Mouse (Mus musculus): Measurements from ENCODE around the gene Prkci.

DNA sequence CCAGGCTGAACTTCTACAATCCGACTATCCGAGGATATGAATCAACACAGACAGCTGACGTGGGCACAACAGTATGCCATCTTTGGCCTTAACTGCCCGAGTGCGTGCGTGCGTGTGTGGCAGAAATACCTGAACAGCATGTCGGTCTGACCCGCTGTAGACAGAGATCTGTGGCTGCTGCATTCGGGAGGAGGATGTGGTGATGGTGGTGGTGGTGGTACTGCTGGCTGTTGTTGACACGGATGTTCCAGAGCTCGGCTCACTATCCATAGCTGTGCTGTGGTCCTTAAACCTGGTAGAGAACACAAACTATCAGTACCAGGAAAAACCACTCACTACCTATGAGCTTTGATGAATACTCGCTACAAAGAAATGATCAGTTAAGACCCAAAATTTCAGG, 29.9 kb upstream of the Prkci start:
- TF ChIP-seq CTCF (IDR thresholded peaks at IDR 0.05; ENCODE audit: insufficient read depth, low read depth, low read length) (no peak), POLR2A (IDR thresholded peaks at IDR 0.05; ENCODE audit: insufficient read depth, low read depth, low read length) (no peak)

Measured in olfactory bulb, adult 2 months (tissue).